Mouse (Mus musculus): ENCODE results near the gene Vangl2.

DNA sequence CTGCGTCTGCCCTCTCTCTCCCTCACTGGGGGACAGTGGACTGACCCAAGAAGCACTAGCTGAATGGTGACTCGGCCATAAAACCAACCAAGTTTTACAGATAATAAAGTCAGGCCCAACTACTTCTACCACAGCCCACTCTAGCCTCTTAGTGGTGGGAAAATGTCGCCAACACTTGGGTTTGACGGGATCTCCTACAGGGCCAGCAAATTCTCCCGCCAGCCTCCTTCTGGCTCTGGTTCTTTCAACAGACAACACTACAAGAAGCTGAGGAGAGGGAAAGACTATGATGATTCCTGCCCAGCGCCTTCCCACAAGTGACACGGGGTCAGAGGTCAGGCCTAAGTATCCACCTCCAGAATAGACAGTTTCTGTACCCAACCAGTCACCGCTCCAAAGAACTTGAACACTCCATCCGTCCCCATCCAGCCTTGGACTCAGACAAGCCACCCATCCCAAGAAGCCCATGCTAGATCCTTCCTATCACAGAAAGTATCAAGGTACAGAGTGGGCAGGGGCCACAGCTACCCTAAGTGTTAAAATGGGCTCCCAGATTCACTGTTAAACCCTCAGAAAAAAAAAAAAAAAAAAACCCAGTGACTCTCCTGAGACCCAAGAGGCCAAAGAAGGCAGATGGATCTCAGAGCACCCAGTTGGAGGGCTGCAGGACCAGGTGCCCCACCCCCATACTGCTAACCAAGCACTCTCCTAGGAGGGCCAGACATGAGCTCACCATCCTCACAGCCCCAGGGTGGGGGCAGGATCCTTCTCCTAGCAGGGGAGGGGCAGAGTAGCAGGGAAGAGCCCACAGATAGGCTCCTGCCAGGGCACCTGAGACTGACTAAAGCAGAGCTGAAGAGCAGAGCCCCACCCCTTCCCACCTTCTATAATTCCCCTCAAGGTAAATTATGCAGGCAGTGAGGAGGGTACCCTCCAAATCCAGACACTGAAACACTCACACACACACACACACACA is 9.6 kb downstream of the Vangl2 start:
- TF ChIP-seq POLR2A (IDR thresholded peaks at IDR 0.05; ENCODE audit: insufficient read depth, low read depth, low read length) (no peak), CTCF (IDR thresholded peaks at IDR 0.05) (no peak), EP300 (IDR thresholded peaks at IDR 0.05; ENCODE audit: insufficient read depth, low read depth, low read length) (no peak)
